In genomic region chr2:84715562-84716361, GRCm38 (mm10) we compare ENCODE assay signal across 8 mouse cellular contexts. TPM values are rescaled to one million over a fixed set of nuclear protein-coding genes. Genes with fewer than 3 reads are reported as not detected.
DNase-seq lines count a peak whose midpoint lies in the region; ATAC-seq and TF ChIP-seq lines count a peak whose summit lies in the region.

No protein-coding gene starts in this region.

- ATAC-seq in embryonic facial prominence, embryonic 14.5 days (ENCODE audit: low read depth), result peak; percentile 96
- peak; percentile 96 for ATAC-seq in kidney, embryonic 16.5 days (ENCODE audit: low FRiP score, low TSS enrichment)
- ATAC-seq in midbrain, postnatal 0 days (ENCODE audit: low FRiP score), result peak; percentile 96

- no peaks in the 10 kb centered on the region for H3K9me3 ChIP-seq in embryonic facial prominence, embryonic 14.5 days (ENCODE audit: control insufficient read depth, low read length)
- no peaks in the 10 kb centered on the region for H3K9me3 ChIP-seq in kidney, embryonic 16.5 days (ENCODE audit: low read length)
- no peaks in the 10 kb centered on the region for H3K9me3 ChIP-seq in midbrain, postnatal 0 days (ENCODE audit: low read length)

- H3K36me3 ChIP-seq in embryonic facial prominence, embryonic 14.5 days (ENCODE audit: control insufficient read depth, insufficient read depth, low read length), result peaks cover 6% of the 10 kb centered on the region
- peaks cover under 1% of the 10 kb centered on the region; the same call in 1 of the 2 replicates for H3K36me3 ChIP-seq in kidney, embryonic 16.5 days (ENCODE audit: insufficient read depth, low read length)
- H3K36me3 ChIP-seq in midbrain, postnatal 0 days (ENCODE audit: insufficient read depth, low read length), result 0 out of 2 replicates have a peak, but pooled peaks cover 3% of the 10 kb centered on the region
- H3K36me3 ChIP-seq in splenic B cell, adult 2 months (ENCODE audit: control insufficient read depth, insufficient read depth, low read length, poor library complexity, severe bottlenecking), result 0 out of 2 replicates have a peak, but pooled peaks cover under 1% of the 10 kb centered on the region

- no peaks in the 10 kb centered on the region for H3K27me3 ChIP-seq in embryonic facial prominence, embryonic 14.5 days (replicated peaks; ENCODE audit: control insufficient read depth, insufficient read depth, low read length)
- no peaks in the 10 kb centered on the region for H3K27me3 ChIP-seq in kidney, embryonic 16.5 days (ENCODE audit: insufficient read depth, low read length)
- no peaks in the 10 kb centered on the region for H3K27me3 ChIP-seq in midbrain, postnatal 0 days (ENCODE audit: insufficient read depth, low read length)
- H3K27me3 ChIP-seq in splenic B cell, adult 2 months (ENCODE audit: control insufficient read depth, insufficient read depth, low read length, poor library complexity, severe bottlenecking), result no peaks in the 10 kb centered on the region

- peak overlapping the region; percentile 95 for H3K9ac ChIP-seq in embryonic facial prominence, embryonic 14.5 days (ENCODE audit: low read depth, low read length)
- peak overlapping the region; percentile 96 for H3K9ac ChIP-seq in kidney, embryonic 16.5 days (replicated peaks; ENCODE audit: low read length)
- H3K9ac ChIP-seq in midbrain, postnatal 0 days (replicated peaks; ENCODE audit: low read length, poor library complexity, severe bottlenecking), result peak overlapping the region; percentile 63

- DNase-seq in urinary bladder, adult 18-20 months (ENCODE audit: low spot score in 2 of 2), result peak; percentile 78 to 82
- no peak for DNase-seq in urinary bladder, postnatal 10 days (ENCODE audit: low spot score)
- peak; percentile 99 for DNase-seq in embryonic facial prominence, embryonic 14.5 days (ENCODE audit: low spot score)
- peak; percentile 74 to 97 for DNase-seq in heart, adult 9 months (ENCODE audit: low spot score in 2 of 2)
- DNase-seq in liver, result peak; percentile 86
- DNase-seq in midbrain, postnatal 0 days (ENCODE audit: low spot score), result peak; percentile 98
- peak; percentile 97 for DNase-seq in splenic B cell, adult 2 months (ENCODE audit: low read depth, low spot score)

- WGBS in embryonic facial prominence, embryonic 14.5 days, result under 1% methylated on average over 33 of the region's 33 CpGs
- under 1% methylated on average over 33 of the region's 33 CpGs for WGBS in kidney, embryonic 16.5 days
- WGBS in midbrain, postnatal 0 days, result under 1% methylated on average over 33 of the region's 33 CpGs

- H3K4me1 ChIP-seq in embryonic facial prominence, embryonic 14.5 days (ENCODE audit: control insufficient read depth, insufficient read depth, low read length), result peaks cover 9% of the 10 kb centered on the region
- H3K4me1 ChIP-seq in kidney, embryonic 16.5 days (ENCODE audit: insufficient read depth, low read length), result peaks cover 10% of the 10 kb centered on the region
- 0 out of 2 replicates have a peak, but pooled peaks cover 6% of the 10 kb centered on the region for H3K4me1 ChIP-seq in midbrain, postnatal 0 days (ENCODE audit: insufficient read depth, low read length)

- no peak for TF ChIP-seq CTCF in midbrain, postnatal 0 days (IDR thresholded peaks at IDR 0.05)

- H3K27ac ChIP-seq in embryonic facial prominence, embryonic 14.5 days (replicated peaks; ENCODE audit: low read depth, low read length), result peak overlapping the region; percentile 97
- H3K27ac ChIP-seq in kidney, embryonic 16.5 days (ENCODE audit: low read length), result peak overlapping the region; percentile 97
- H3K27ac ChIP-seq in midbrain, postnatal 0 days (ENCODE audit: low read depth, low read length), result peak overlapping the region; percentile 91

- H3K4me2 ChIP-seq in embryonic facial prominence, embryonic 14.5 days (ENCODE audit: low read depth, low read length), result peak overlapping the region; percentile 73
- H3K4me2 ChIP-seq in kidney, embryonic 16.5 days (replicated peaks; ENCODE audit: low read depth, low read length), result peak overlapping the region; percentile 83
- H3K4me2 ChIP-seq in midbrain, postnatal 0 days (ENCODE audit: low read depth, low read length, poor library complexity, severe bottlenecking), result peak overlapping the region; percentile 66

- peak overlapping the region; percentile 97 for H3K4me3 ChIP-seq in embryonic facial prominence, embryonic 14.5 days (ENCODE audit: low read depth, low read length)
- peak overlapping the region; percentile 97 for H3K4me3 ChIP-seq in kidney, embryonic 16.5 days (ENCODE audit: low read length)
- peak overlapping the region; percentile 62 for H3K4me3 ChIP-seq in midbrain, postnatal 0 days (ENCODE audit: low read depth, low read length)

RNA-seq across cellular contexts. Expression of gene Zdhhc5, which starts 0.8 kb away (rescaled TPM):
- polyA plus RNA-seq in embryonic facial prominence, embryonic 14.5 days (2014; fragmentation: Nextera tagmentation; extraction: Ambion mirVana), result 31.4 and 31.6 TPM in 2 replicates
- 30.4 and 30.6 TPM in 2 replicates for polyA plus RNA-seq in kidney, embryonic 16.5 days (2015; fragmentation: Nextera tagmentation; extraction: Ambion mirVana)
- 39.0 and 39.4 TPM in 2 replicates for total RNA-seq in midbrain, postnatal 0 days (2014; rRNA removed)
- polyA plus RNA-seq in midbrain, postnatal 0 days (2015; fragmentation: Nextera tagmentation; extraction: Ambion mirVana), result 14.5 and 17.9 TPM in 2 replicates

RNA-seq across cellular contexts. Expression of gene Clp1, which starts 11.4 kb away (rescaled TPM):
- polyA plus RNA-seq in embryonic facial prominence, embryonic 14.5 days (2014; fragmentation: Nextera tagmentation; extraction: Ambion mirVana), result 22.6 and 24.2 TPM in 2 replicates
- 31.1 and 32.1 TPM in 2 replicates for polyA plus RNA-seq in kidney, embryonic 16.5 days (2015; fragmentation: Nextera tagmentation; extraction: Ambion mirVana)
- total RNA-seq in midbrain, postnatal 0 days (2014; rRNA removed), result 12.6 TPM in 2 replicates
- 12.5 and 13.4 TPM in 2 replicates for polyA plus RNA-seq in midbrain, postnatal 0 days (2015; fragmentation: Nextera tagmentation; extraction: Ambion mirVana)

RNA-seq across cellular contexts. Expression of gene Ypel4, which starts 18.1 kb away (rescaled TPM):
- polyA plus RNA-seq in embryonic facial prominence, embryonic 14.5 days (2014; fragmentation: Nextera tagmentation; extraction: Ambion mirVana), result 5.5 and 6.5 TPM in 2 replicates
- polyA plus RNA-seq in kidney, embryonic 16.5 days (2015; fragmentation: Nextera tagmentation; extraction: Ambion mirVana), result 5.4 and 9.4 TPM in 2 replicates
- total RNA-seq in midbrain, postnatal 0 days (2014; rRNA removed), result 12.9 and 15.0 TPM in 2 replicates
- 14.3 and 14.7 TPM in 2 replicates for polyA plus RNA-seq in midbrain, postnatal 0 days (2015; fragmentation: Nextera tagmentation; extraction: Ambion mirVana)

RNA-seq across cellular contexts. Expression of gene Gm19426, which starts 27.7 kb away (rescaled TPM):
- 3.9 and 4.0 TPM in 2 replicates for polyA plus RNA-seq in embryonic facial prominence, embryonic 14.5 days (2014; fragmentation: Nextera tagmentation; extraction: Ambion mirVana)
- polyA plus RNA-seq in kidney, embryonic 16.5 days (2015; fragmentation: Nextera tagmentation; extraction: Ambion mirVana), result 9.8 and 10.9 TPM in 2 replicates
- 0.88 and 1.1 TPM in 2 replicates for total RNA-seq in midbrain, postnatal 0 days (2014; rRNA removed)
- polyA plus RNA-seq in midbrain, postnatal 0 days (2015; fragmentation: Nextera tagmentation; extraction: Ambion mirVana), result 2.1 and 2.4 TPM in 2 replicates

RNA-seq across cellular contexts. Expression of gene Tmx2, which starts 36.8 kb away (rescaled TPM):
- polyA plus RNA-seq in embryonic facial prominence, embryonic 14.5 days (2014; fragmentation: Nextera tagmentation; extraction: Ambion mirVana), result 99.0 and 103 TPM in 2 replicates
- polyA plus RNA-seq in kidney, embryonic 16.5 days (2015; fragmentation: Nextera tagmentation; extraction: Ambion mirVana), result 202 and 216 TPM in 2 replicates
- total RNA-seq in midbrain, postnatal 0 days (2014; rRNA removed), result 149 and 154 TPM in 2 replicates
- 303 and 328 TPM in 2 replicates for polyA plus RNA-seq in midbrain, postnatal 0 days (2015; fragmentation: Nextera tagmentation; extraction: Ambion mirVana)
